ENCODE assay signal across 12 mouse cellular contexts in the genomic region with DNA sequence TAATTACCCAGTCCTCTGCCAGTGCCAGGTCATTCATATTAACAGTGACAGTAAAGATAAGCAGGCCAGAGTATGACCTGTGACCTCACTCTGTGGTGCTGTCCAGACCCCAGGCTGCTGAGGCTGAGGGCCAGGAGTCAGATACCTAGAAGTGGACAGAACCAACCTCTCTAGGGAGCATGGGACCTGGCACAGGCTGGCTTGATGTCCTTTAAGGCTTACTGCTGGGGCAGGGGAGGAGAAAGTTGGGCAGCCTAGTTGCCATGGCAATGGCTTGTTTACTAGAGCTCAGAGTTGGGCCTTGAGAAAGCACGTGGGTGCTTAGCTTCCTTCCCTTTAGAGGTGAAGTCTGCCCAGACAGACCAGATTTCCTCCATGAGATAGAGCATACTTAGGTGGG. TPM values are rescaled to one million over a fixed set of nuclear protein-coding genes. Genes with fewer than 3 reads are reported as not detected.
DNase-seq lines count a peak whose midpoint lies in the region; ATAC-seq lines count a peak whose summit lies in the region.
"Had no signal": no experiment of that assay in that cellular context is flagged by ENCODE, and none has a peak within 500 bp of the region (broad histone marks: within the 10 kb centered on the region; RNA-seq: fewer than 3 reads in every experiment).

No protein-coding gene starts in this region.

- no peak overlapping the region for H3K9ac ChIP-seq in hindbrain, embryonic 14.5 days
- H3K9ac ChIP-seq in hindbrain, embryonic 12.5 days = no peak overlapping the region
- no peak overlapping the region for H3K9ac ChIP-seq in midbrain, embryonic 13.5 days (replicated peaks)
- no peak overlapping the region for H3K9ac ChIP-seq in midbrain, embryonic 15.5 days
- H3K9ac ChIP-seq: forebrain, embryonic 13.5 days; liver, embryonic 13.5 days; neural tube, embryonic 12.5 days had no signal

- no peak overlapping the region for H3K27ac ChIP-seq in hindbrain, embryonic 14.5 days
- no peak overlapping the region for H3K27ac ChIP-seq in hindbrain, embryonic 12.5 days
- H3K27ac ChIP-seq in midbrain, embryonic 13.5 days = no peak overlapping the region
- H3K27ac ChIP-seq in midbrain, embryonic 15.5 days = no peak overlapping the region
- H3K27ac ChIP-seq: forebrain, embryonic 13.5 days; liver, embryonic 13.5 days; neural tube, embryonic 12.5 days had no signal

- H3K27me3 ChIP-seq in hindbrain, embryonic 14.5 days (ENCODE audit: control insufficient read depth, insufficient read depth, low read length) = no peaks in the 10 kb centered on the region
- no peaks in the 10 kb centered on the region for H3K27me3 ChIP-seq in hindbrain, embryonic 12.5 days
- no peaks in the 10 kb centered on the region for H3K27me3 ChIP-seq in midbrain, embryonic 13.5 days
- H3K27me3 ChIP-seq in midbrain, embryonic 15.5 days (replicated peaks) = no peaks in the 10 kb centered on the region
- H3K27me3 ChIP-seq: forebrain, embryonic 13.5 days had no signal

- H3K4me1 ChIP-seq in hindbrain, embryonic 14.5 days (replicated peaks; ENCODE audit: control insufficient read depth, insufficient read depth, low read length) = no peaks in the 10 kb centered on the region
- no peaks in the 10 kb centered on the region for H3K4me1 ChIP-seq in hindbrain, embryonic 12.5 days
- peaks cover 3% of the 10 kb centered on the region for H3K4me1 ChIP-seq in midbrain, embryonic 13.5 days (replicated peaks)
- no peaks in the 10 kb centered on the region for H3K4me1 ChIP-seq in midbrain, embryonic 15.5 days
- H3K4me1 ChIP-seq: neural tube, embryonic 12.5 days had no signal

- 0 out of 2 replicates have a peak, but pooled peaks have one; percentile 4 for ATAC-seq in hindbrain, embryonic 14.5 days (ENCODE audit: low FRiP score)
- ATAC-seq in hindbrain, embryonic 12.5 days (ENCODE audit: low FRiP score) = no peak
- peak; percentile 4; the same call in 1 of the 2 replicates for ATAC-seq in midbrain, embryonic 13.5 days
- no peak for ATAC-seq in midbrain, embryonic 15.5 days (replicated peaks)

- H3K36me3 ChIP-seq in hindbrain, embryonic 14.5 days (replicated peaks; ENCODE audit: control insufficient read depth, insufficient read depth) = peaks cover 24% of the 10 kb centered on the region
- H3K36me3 ChIP-seq in hindbrain, embryonic 12.5 days = 0 out of 2 replicates have a peak, but pooled peaks cover 4% of the 10 kb centered on the region
- H3K36me3 ChIP-seq in midbrain, embryonic 13.5 days = peaks cover 14% of the 10 kb centered on the region
- peaks cover 8% of the 10 kb centered on the region for H3K36me3 ChIP-seq in midbrain, embryonic 15.5 days (replicated peaks)
- H3K36me3 ChIP-seq: liver, embryonic 13.5 days had no signal

- no peak overlapping the region for H3K4me2 ChIP-seq in hindbrain, embryonic 14.5 days (replicated peaks)
- no peak overlapping the region for H3K4me2 ChIP-seq in hindbrain, embryonic 12.5 days (replicated peaks)
- H3K4me2 ChIP-seq in midbrain, embryonic 13.5 days (replicated peaks) = no peak overlapping the region
- H3K4me2 ChIP-seq in midbrain, embryonic 15.5 days = no peak overlapping the region
- H3K4me2 ChIP-seq: forebrain, embryonic 13.5 days; liver, embryonic 13.5 days; neural tube, embryonic 12.5 days had no signal

- WGBS in hindbrain, embryonic 14.5 days = 41% methylated on average over 1 of the region's 1 CpGs
- WGBS in hindbrain, embryonic 12.5 days = 64% methylated on average over 1 of the region's 1 CpGs
- WGBS in midbrain, embryonic 13.5 days = 24% methylated on average over 1 of the region's 1 CpGs
- whole genome bisulfite sequencing in midbrain, embryonic 15.5 days = 29% methylated on average over 1 of the region's 1 CpGs

- intact Hi-C loops in left cerebral cortex, postnatal 36 days (cut with DNase I) = loop anchor here (5.0 kb wide), 2 partner anchors 104 to 179 kb away; no protein-coding TSS in a partner anchor

- H3K9me3 ChIP-seq in hindbrain, embryonic 14.5 days (ENCODE audit: control insufficient read depth, low read length) = no peaks in the 10 kb centered on the region
- H3K9me3 ChIP-seq in hindbrain, embryonic 12.5 days (replicated peaks) = no peaks in the 10 kb centered on the region
- no peaks in the 10 kb centered on the region for H3K9me3 ChIP-seq in midbrain, embryonic 13.5 days
- no peaks in the 10 kb centered on the region for H3K9me3 ChIP-seq in midbrain, embryonic 15.5 days
- H3K9me3 ChIP-seq: forebrain, embryonic 13.5 days; liver, embryonic 13.5 days; neural tube, embryonic 12.5 days had no signal

- no peak for DNase-seq in hindbrain, embryonic 14.5 days (ENCODE audit: low spot score)
- peak; percentile 59 for DNase-seq in adrenal gland, postnatal 14 days
- no peak for DNase-seq in left cerebral cortex, postnatal 36 days (ENCODE audit: low spot score in 2 of 2)
- DNase-seq in Muller cell, postnatal 12 days (ENCODE audit: inconsistent ontology term) = no peak
- DNase-seq: kidney, postnatal 14 days had no signal

- no peak overlapping the region for H3K4me3 ChIP-seq in hindbrain, embryonic 14.5 days (replicated peaks; ENCODE audit: low read length)
- H3K4me3 ChIP-seq in hindbrain, embryonic 12.5 days = no peak overlapping the region
- H3K4me3 ChIP-seq in midbrain, embryonic 13.5 days (replicated peaks) = no peak overlapping the region
- no peak overlapping the region for H3K4me3 ChIP-seq in midbrain, embryonic 15.5 days
- H3K4me3 ChIP-seq: forebrain, embryonic 13.5 days; liver, embryonic 13.5 days; neural tube, embryonic 12.5 days had no signal

RNA-seq across cellular contexts. Expression of gene Lrrc10b, which starts 20.5 kb away (rescaled TPM):
- 1.5 and 1.6 TPM in 2 replicates for polyA plus RNA-seq in hindbrain, embryonic 14.5 days (2014; fragmentation: Nextera tagmentation; extraction: Ambion mirVana)
- polyA plus RNA-seq in hindbrain, embryonic 12.5 days (2016; fragmentation: Nextera tagmentation; extraction: Ambion mirVana) = 1.4 and 1.7 TPM in 2 replicates
- 0.71 and 0.76 TPM in 2 replicates for polyA plus RNA-seq in midbrain, embryonic 13.5 days (2015; fragmentation: Nextera tagmentation; extraction: Ambion mirVana)
- polyA plus RNA-seq in midbrain, embryonic 15.5 days (2015; fragmentation: Nextera tagmentation; extraction: Ambion mirVana) = 1.7 and 2.4 TPM in 2 replicates
- 3.9 and 5.8 TPM in 2 replicates for total RNA-seq in adrenal gland, postnatal 14 days (2021)
- 10 to 100 TPM; 16.3 to 21.2 TPM for total RNA-seq in left cerebral cortex, postnatal 36 days (2021)

RNA-seq across cellular contexts. Expression of gene Ppp1r32, which starts 46.0 kb away (rescaled TPM):
- polyA plus RNA-seq in hindbrain, embryonic 14.5 days (2014; fragmentation: Nextera tagmentation; extraction: Ambion mirVana) = 1.9 and 2.8 TPM in 2 replicates
- polyA plus RNA-seq in hindbrain, embryonic 12.5 days (2016; fragmentation: Nextera tagmentation; extraction: Ambion mirVana) = 1.1 and 2.0 TPM in 2 replicates
- polyA plus RNA-seq in midbrain, embryonic 13.5 days (2015; fragmentation: Nextera tagmentation; extraction: Ambion mirVana) = 1.0 and 1.6 TPM in 2 replicates
- 2.4 and 3.7 TPM in 2 replicates for polyA plus RNA-seq in midbrain, embryonic 15.5 days (2015; fragmentation: Nextera tagmentation; extraction: Ambion mirVana)
- 0.53 and 0.63 TPM in 2 replicates for total RNA-seq in adrenal gland, postnatal 14 days (2021)
- 1 to 10 TPM in 1 of 2 experiments, under 1 TPM in 1; 0.86 to 1.2 TPM for total RNA-seq in left cerebral cortex, postnatal 36 days (2021)
- polyA plus RNA-seq: heart, embryonic 14.5 days; liver, embryonic 13.5 days; neural tube, embryonic 12.5 days had no signal

RNA-seq across cellular contexts. Expression of gene Syt7, which starts 47.8 kb away (rescaled TPM):
- 12.0 and 14.0 TPM in 2 replicates for polyA plus RNA-seq in hindbrain, embryonic 14.5 days (2014; fragmentation: Nextera tagmentation; extraction: Ambion mirVana)
- 6.2 and 7.6 TPM in 2 replicates for polyA plus RNA-seq in hindbrain, embryonic 12.5 days (2016; fragmentation: Nextera tagmentation; extraction: Ambion mirVana)
- polyA plus RNA-seq in midbrain, embryonic 13.5 days (2015; fragmentation: Nextera tagmentation; extraction: Ambion mirVana) = 8.2 and 8.8 TPM in 2 replicates
- polyA plus RNA-seq in midbrain, embryonic 15.5 days (2015; fragmentation: Nextera tagmentation; extraction: Ambion mirVana) = 19.6 and 21.0 TPM in 2 replicates
- total RNA-seq in adrenal gland, postnatal 14 days (2021) = 23.9 and 24.1 TPM in 2 replicates
- 100 to 1,000 TPM; 331 to 365 TPM for total RNA-seq in left cerebral cortex, postnatal 36 days (2021)

Comparison
In these comparisons a context has a peak if more than half of its experiments do, and no peak if none do; other contexts are left out.
1. ATAC-seq: peak in hindbrain, embryonic 14.5 days (single experiment) and midbrain, embryonic 13.5 days (single experiment); none in hindbrain, embryonic 12.5 days (single experiment) and midbrain, embryonic 15.5 days (single experiment).